Mouse (Mus musculus) gastrocnemius, adult 8-10 months (tissue): ENCODE data around the gene Stat4. TPM values are rescaled to one million over a fixed set of nuclear protein-coding genes. Genes with fewer than 3 reads are reported as not detected.

Experiments
- DNase-seq, 2 experiments: peaks; one replicate each; pipeline ENCODE4 v3.0.0; 2022; ENCODE audit warnings: low spot score in 2 of 2
- total RNA-seq, 4 experiments: library from RNA; stranded (reverse); gene quantifications; 2 replicates each; pipeline ENCODE4 v1.2.4; 2022

Stat4 gene
- total RNA-seq, 4 experiments from 2014 or later: not detected

DNA sequence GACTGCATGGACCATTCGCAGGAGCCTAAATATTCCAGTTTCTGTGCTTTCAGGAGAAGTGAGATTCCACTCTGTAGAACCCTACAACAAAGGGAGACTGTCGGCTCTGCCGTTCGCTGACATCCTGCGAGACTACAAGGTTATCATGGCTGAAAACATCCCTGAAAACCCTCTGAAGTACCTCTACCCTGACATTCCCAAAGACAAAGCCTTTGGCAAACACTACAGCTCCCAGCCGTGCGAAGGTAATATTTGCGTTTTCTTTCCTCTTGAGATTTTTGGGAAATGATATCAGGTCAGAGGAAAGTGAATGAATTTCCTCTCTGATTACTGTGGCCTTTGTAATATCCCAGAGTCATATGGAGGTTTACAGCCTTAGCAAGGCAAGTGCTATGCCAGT, 115.8 kb downstream of the Stat4 start:
- DNase-seq: no peak

- DNase-seq: no peak
Observed at GRCm38 (mm10) chr1:52107206-52107605, 120.3 kb downstream of the Stat4 start.

- DNase-seq: no peak
Observed at GRCm38 (mm10) chr1:52111217-52111616, 124.3 kb downstream of the Stat4 start.

- no peak for DNase-seq
Observed at GRCm38 (mm10) chr1:52112301-52112700, 125.4 kb downstream of the Stat4 start.

GRCm38 (mm10) chr1:52113067-52113665, 126.2 kb downstream of the Stat4 start:
- DNase-seq: no peak

- peak; percentile 97 for DNase-seq
Observed at GRCm38 (mm10) chr1:52113666-52114069, 126.7 kb downstream of the Stat4 start.

DNA sequence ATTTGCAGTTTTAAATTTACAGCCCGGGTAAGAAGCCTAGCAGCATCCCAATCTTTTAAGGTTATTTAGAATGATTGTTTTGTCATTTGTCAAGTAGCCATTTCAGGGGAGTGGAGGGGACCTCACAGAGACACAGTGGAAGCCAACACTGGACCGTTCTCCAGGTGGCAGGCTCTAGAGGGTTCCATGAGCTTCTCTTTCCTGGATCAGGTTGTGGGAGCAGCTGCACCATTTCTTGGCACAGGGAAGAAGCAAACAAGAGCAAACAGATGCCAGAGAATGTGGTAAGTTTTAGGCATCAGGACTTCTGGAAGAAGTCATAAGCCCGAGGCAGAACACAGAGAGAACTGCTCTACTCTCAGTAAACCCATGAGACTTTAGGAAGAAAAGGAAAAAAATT, 129.5 kb downstream of the Stat4 start:
- no peak for DNase-seq

GRCm38 (mm10) chr1:52117777-52118176, 130.8 kb downstream of the Stat4 start:
- DNase-seq: no peak

DNA sequence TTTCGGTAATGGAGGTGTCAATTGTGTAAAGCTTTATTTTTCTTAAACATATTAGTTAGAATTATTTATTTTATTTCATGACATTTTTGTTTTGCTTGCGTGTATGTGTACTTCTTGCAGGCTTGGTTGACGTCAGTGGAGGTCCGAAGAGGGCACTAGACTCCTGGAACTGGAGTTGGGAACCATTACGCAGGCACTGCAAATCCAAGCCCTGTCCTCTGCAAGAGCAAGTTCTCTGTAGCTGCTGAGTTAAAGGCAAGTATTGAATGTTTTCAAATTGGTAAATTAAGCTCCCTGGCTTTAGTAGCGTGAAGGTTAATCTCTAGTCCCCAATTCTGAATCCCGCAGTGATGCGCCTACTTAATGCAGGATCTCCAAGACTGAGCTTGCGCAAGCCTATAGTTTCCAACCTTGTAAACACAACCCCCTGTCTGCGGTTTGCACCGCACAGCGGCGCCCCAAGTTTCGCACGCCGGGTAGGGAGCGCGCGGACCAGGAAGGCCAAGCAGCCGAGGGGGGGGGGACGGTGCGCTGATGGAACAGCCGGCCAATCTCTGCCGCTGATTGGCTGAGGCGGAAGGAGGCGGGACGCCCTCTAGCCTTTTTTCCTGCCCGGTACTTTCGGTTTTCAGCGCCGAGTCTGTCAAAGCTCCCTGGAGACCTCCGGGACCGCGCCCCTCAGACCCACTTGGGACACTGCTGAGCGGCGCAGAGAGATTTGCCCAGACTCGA, 132.1 kb downstream of the Stat4 start, which contains the start of gene Stat1:
TSS of gene Stat1 (plus strand) at position 581 of the 732 bp plus-strand sequence.
- DNase-seq: peak; percentile 72

GRCm38 (mm10) chr1:52119691-52120090, 132.7 kb downstream of the Stat4 start:
- no peak for DNase-seq

- no peak for DNase-seq
Observed at GRCm38 (mm10) chr1:52120191-52120590, 133.2 kb downstream of the Stat4 start.

DNA sequence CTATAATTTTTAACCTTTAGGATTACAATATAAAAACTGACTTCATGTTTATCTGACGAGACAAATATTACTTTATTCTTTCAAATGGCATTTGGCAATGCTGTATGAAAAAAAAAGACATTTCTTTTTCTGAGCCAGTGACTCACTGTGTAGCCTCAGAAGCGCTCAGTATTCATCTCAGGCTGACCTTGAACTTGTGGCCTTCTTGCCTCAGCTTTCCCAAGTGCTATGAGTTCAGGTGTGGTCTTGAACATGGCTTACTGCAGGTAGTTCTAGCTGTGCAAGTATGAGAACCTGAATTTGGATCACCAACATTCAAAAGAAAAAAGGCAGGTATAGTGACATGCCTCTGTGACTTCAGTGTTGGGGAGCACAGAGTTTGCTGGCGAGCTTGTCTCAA, 134.1 kb downstream of the Stat4 start:
- no peak for DNase-seq

- no peak for DNase-seq
Observed at GRCm38 (mm10) chr1:52124818-52125217, 137.9 kb downstream of the Stat4 start.

DNA sequence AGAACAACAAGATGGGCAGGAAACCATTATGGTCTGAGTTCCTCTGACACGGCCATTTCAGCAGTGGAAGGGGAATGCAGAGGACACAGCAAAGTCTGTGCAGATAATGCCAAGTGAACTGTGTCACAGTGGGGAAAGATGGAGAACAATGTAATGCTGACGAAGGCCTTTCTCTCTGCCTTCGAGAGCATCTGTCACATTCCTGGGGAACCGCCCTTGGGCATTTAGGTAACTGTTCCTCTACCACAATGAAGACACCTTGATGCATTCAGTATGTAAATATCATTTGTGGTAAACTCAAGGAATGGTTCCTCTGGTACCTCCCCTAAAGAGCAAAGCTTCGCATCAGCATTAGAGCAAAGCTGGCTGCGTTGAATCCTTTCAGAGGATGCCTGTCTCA, 140.4 kb downstream of the Stat4 start:
- no peak for DNase-seq

- no peak for DNase-seq
Observed at GRCm38 (mm10) chr1:52129794-52130193, 142.8 kb downstream of the Stat4 start.

DNA sequence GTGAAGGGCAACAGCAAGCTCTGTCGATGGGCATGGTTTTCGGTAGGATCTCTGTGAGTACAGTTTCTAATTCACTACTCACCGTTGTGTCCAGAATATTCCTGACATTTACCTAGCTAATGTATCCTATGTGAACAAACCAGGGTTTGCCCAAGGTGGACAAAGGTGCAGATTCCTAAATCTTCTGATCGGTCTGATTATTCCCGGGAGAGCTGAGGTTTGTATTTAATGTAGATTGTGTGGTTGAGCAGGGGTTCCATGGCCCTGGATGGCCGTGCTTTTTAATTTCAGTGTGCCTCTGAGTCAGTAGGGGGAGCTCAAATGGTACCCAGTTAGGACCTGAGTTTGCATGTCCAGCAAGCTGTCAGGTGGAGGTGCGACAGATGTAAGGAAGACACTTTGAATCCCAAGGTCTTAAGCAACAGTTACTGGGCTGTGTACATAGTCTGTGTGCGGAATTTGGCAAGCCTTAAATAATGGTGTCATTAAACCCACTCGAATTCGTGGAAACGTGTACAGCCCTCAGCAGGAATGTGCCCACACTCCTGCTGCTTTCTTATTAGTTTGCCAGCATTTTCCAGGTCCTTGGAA, 144.9 kb downstream of the Stat4 start:
- DNase-seq: no peak

DNA sequence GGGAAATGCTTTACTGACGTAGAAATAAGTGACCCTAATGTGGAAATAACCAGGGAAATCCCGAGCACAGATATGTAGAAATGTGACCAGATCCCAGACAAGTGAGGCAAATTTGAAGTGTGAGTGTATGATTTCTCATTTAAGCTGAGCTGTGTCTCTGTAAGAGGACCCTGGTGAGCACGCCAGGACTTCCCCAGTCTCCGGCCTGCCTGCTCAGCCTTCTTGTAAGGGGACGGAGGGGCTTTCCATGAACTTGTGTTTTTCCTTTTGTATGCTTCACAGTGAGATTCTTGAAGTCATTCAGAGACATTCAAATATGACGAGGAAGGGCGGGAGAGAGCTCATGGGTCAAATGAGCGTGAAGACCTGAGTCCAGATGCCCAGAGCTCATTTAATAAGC, 146.3 kb downstream of the Stat4 start:
- no peak for DNase-seq

DNA sequence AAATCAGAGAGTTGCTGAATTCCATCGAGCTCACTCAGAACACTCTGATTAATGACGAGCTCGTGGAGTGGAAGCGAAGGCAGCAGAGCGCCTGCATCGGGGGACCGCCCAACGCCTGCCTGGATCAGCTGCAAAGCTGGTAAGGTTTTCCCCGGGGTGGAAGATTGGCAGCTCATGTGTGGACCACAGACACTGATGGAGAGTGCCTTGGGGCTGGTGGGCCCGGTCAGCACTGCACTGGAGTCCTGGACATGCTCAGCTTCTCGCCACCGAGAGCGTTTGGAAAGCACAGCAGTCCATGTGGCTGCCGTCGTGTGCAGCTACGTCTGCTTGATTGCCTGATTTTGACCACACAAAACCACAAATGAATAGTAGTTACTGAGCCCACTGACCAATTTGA, 150.3 kb downstream of the Stat4 start:
- no peak for DNase-seq

DNA sequence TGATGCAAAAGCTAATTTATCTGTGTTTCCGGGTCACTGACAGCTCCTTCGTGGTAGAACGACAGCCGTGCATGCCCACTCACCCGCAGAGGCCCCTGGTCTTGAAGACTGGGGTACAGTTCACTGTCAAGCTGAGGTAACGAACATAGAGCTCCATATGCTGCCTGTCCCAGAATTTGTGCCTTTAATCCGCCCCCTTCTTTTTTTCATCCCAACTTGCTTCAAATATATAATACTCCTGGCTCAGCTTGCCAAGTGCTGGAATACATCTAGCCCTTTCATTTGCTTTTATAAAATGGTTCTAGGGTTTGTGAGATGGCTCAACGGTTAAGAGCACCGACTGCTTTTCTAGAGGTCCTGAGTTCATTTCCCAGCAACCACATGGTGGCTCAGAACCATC, 153.6 kb downstream of the Stat4 start:
- no peak for DNase-seq

DNA sequence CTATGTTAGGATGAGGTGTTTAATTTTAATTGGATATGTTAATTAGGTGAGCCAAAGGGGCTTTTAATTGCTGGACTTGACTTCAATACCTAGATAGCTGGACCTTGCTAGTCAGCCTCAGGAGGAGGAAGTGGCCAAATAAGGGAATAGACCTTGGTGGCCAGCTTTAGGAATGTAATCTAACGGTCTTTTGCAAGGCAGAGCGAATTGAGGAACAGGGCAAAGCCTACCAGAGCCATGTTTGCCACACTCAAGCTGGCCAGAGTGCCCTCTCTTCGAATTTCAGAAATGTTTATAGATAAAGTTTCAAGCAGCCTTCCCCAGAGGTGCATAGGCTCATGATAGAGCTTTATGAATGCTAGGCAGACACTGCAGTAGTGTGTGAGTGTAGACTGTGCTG, 154.5 kb downstream of the Stat4 start:
- no peak for DNase-seq

DNA sequence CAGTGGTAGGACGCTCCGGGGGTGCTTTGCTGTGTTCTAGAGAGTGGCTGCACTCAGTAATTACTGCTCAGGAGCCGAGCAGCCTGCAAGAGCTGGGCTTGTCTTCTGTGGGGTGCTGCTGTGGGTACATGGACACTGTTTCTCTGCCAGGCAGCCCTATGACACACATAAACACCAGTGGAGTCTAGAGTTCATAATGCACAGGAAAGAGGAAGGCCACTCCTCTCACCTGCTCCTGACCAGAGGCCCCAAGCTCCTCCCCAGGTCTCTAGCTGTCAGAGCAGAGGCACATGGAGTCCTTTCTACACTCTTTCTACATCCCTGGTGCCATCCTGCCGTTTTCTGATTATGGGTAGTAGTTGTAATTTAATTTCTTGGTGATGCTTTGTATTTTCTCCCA, 155.2 kb downstream of the Stat4 start:
- DNase-seq: no peak

DNA sequence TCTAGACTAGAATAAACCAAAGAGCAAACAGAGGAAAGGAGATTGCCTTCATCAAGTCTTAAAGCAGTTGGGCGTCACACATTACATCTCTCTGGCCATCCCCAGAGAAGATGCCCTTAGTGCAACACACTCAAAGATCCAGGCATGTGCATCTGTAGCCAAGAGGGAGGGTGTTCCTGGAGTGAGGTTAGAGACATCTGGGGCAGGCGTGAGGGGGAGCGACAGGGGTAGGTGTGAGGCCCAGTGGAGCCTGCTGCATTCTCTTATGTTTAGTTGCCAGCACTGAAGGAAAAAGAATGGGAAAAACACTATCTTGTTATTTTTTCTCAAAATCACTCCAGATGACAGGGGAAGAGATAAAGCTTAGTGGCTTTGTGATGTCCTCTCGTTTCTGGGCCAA, 156.2 kb downstream of the Stat4 start:
- DNase-seq: no peak
